Mouse (Mus musculus): ENCODE measurements around the gene Sele. TPM values are rescaled to one million over a fixed set of nuclear protein-coding genes. Genes with fewer than 3 reads are reported as not detected.
"Not testable (repeated sequence)": the region's sequence is repeated elsewhere in the genome, so short reads cannot be mapped to it uniquely, and the experiment has no call there.

The Sele gene
- not detected in 2 replicates for polyA plus RNA-seq (2012; ENCODE audit: insufficient read depth, insufficient read length, low replicate concordance, missing spikeins)

DNA sequence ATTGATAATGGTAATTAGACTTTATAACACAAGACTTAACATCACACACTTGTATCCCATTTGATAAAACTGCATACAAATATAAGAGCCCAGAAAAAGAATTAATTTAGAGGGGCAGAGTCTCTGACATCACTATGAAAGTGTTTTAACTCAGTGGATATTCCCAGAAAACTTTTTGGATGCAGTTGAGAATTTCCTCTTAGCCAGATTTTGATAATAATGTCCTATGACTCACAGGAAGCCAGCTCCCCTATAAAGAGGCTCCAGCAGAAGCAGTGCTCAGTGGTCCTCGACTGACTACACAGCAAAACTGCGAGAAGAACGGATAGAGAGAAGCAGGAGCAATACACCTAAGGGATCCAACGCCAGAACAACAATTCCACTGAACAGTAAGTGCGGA lies at the start of gene Sele:
Sele (plus strand) TSS at position 301 of the 400 bp plus-strand sequence.
- Histone ChIP-seq H3K27ac (ENCODE audit: insufficient read depth, low read depth, low read length) (no peak within 1 kb of the TSS), H3K4me1 (ENCODE audit: control insufficient read depth, insufficient read depth, low read length) (no peaks in the 10 kb centered on the region), H3K4me3 (ENCODE audit: insufficient read depth, low read depth, low read length) (no peak within 1 kb of the TSS)
- no peak for TF ChIP-seq POLR2A (IDR thresholded peaks at IDR 0.05; ENCODE audit: insufficient read depth, low read depth, low read length)
- no peak for TF ChIP-seq CTCF (IDR thresholded peaks at IDR 0.05; ENCODE audit: insufficient read depth, low read depth, low read length)
- WGBS: 79% methylated on average over 5 of the region's 5 CpGs

DNA sequence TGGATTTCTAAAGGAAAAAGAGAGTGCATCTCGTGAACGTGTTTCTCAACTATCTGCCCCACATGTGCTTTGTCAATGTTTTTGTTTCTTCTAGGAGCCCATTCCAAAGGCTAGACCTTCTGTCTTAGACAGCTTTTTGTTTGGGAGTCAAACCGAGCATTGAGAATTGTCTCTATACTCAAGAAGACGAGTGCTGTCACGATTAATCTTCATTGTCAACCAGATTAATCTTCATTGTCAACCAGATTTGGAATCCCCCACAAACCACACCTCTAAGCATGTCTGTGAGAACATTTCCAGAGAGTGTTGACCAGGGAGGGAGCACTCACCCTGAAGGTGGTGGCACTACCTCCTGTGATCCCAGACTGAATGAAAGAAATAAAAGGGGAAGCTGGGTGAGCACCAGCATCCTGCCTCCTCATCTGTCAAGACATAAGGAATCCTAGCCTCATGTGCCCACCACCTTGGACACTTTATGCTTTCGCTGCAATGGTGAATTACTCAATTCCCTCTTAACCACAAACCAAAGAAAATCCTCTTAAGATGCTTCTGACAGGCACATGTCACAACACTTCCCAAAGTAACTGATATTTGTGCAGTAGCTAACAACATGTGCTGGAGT lies 46.1 kb upstream of the Sele start:
- TF ChIP-seq CTCF (IDR thresholded peaks at IDR 0.05; ENCODE audit: insufficient read depth, low read depth, low read length): no peak
- no peak for TF ChIP-seq POLR2A (IDR thresholded peaks at IDR 0.05; ENCODE audit: insufficient read depth, low read depth, low read length)
- WGBS: 62% methylated on average over 6 of the region's 6 CpGs
- no peaks in the 10 kb centered on the region for H3K4me1 ChIP-seq (ENCODE audit: control insufficient read depth, insufficient read depth, low read length)
- H3K4me3 ChIP-seq (ENCODE audit: insufficient read depth, low read depth, low read length): no peak overlapping the region
- no peak overlapping the region for H3K27ac ChIP-seq (ENCODE audit: insufficient read depth, low read depth, low read length)

DNA sequence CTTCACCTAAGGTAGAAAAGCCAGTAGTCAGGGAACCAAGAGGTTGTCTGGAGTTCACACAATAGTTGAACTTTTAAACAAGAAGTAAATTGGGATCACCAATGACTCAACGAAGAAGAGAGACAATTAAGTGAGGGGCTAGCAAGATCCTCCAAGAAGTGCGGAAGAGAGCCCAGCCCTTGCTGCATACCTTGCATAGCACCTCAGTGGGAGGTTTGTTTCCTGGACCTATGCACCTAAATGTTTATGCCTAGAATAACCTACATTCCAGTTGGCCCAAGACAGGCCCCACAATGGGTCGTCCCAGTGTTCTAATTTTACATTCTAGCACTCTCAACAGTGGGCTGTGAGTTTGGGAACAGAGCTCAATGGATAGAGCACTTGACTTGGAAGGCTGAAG lies 43.7 kb upstream of the Sele start:
- H3K4me1 ChIP-seq (ENCODE audit: control insufficient read depth, insufficient read depth, low read length): no peaks in the 10 kb centered on the region
- no peak overlapping the region for H3K4me3 ChIP-seq (ENCODE audit: insufficient read depth, low read depth, low read length)
- H3K27ac ChIP-seq (ENCODE audit: insufficient read depth, low read depth, low read length): no peak overlapping the region
- 84% methylated on average over 3 of the region's 3 CpGs for WGBS
- TF ChIP-seq CTCF (IDR thresholded peaks at IDR 0.05; ENCODE audit: insufficient read depth, low read depth, low read length) (no peak), POLR2A (IDR thresholded peaks at IDR 0.05; ENCODE audit: insufficient read depth, low read depth, low read length) (no peak)

DNA sequence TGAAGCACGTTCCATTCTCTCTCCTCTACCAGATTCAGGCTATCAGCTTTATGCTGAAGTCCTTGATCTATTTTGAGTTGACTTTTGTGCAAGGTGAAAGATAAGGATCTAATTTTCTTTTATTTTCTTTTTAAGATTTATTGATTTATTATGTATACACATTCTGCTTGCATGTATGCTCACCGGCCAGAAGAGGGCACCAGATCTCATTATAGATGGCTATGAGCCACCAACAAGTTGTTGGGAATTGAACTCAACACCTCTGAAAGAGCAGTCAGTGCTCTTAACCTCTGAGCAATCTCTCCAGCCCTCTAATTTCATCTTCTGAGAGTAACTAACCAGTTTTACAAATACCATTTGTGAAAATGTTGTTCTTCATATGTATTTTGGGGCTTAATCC lies 38.8 kb upstream of the Sele start:
- Histone ChIP-seq H3K4me1 (ENCODE audit: control insufficient read depth, insufficient read depth, low read length) (no peaks in the 10 kb centered on the region), H3K27ac (ENCODE audit: insufficient read depth, low read depth, low read length) (no peak overlapping the region), H3K4me3 (ENCODE audit: insufficient read depth, low read depth, low read length) (no peak overlapping the region)
- TF ChIP-seq CTCF (IDR thresholded peaks at IDR 0.05; ENCODE audit: insufficient read depth, low read depth, low read length) (no peak), POLR2A (IDR thresholded peaks at IDR 0.05; ENCODE audit: insufficient read depth, low read depth, low read length) (no peak)
- 43% methylated on average over 2 of the region's 2 CpGs for WGBS

DNA sequence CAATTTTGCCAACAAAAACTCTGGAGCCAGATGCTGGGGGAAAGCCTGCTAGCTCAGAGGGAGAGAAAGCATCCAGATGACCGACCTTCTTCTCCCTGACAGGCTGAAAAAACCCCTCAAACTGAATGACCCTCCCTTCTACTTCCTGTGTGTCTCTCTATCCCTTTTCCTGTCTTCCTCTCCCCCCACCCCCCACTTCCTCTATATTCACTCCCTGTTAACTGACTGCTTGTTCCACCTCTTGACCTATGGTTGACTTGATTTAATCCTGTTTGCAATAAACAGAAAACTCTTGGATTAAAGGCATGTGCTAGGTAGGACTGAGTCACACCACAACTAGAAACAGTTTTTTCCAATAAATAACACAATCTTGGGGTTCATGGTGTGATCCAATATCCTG lies 33.4 kb upstream of the Sele start:
- Histone ChIP-seq H3K27ac (ENCODE audit: insufficient read depth, low read depth, low read length) (no peak overlapping the region), H3K4me1 (ENCODE audit: control insufficient read depth, insufficient read depth, low read length) (no peaks in the 10 kb centered on the region), H3K4me3 (ENCODE audit: insufficient read depth, low read depth, low read length) (no peak overlapping the region)
- WGBS: 79% methylated on average over 1 of the region's 1 CpGs
- TF ChIP-seq POLR2A (IDR thresholded peaks at IDR 0.05; ENCODE audit: insufficient read depth, low read depth, low read length) (no peak), CTCF (IDR thresholded peaks at IDR 0.05; ENCODE audit: insufficient read depth, low read depth, low read length) (no peak)

DNA sequence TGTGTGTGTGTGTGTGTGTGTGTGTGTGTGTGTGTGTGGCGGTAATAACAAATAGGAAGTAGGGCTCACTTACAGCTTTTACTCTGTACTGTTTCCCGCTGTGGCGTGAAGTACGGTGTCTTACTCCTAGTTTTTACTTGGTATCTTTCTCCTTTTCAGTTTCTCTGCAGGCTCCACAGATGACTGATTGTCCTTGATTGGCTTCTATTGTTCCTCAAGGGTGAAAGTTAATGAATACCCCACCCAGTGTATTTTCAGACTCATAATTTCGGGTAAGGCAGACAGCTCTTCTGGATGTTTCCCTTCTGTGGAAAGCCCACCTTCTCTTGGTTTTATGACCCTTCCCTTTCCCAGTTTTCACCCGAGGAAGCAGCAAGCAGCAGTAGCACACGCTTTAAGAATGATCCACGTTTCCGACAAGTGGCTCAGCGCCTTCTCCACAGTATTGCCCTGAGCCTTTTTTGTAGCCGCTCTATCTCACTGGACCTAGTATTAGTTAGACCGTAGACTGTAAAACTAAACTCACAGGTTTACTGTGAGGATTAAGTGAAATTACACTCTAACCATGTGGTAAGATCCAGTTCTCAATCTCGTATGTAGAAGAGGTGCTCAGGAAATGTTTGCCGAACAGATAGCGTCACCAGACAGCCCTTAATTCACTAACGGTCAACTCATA lies 29.7 kb upstream of the Sele start:
- WGBS: 87% methylated on average over 16 of the region's 16 CpGs
- H3K4me1 ChIP-seq (ENCODE audit: control insufficient read depth, insufficient read depth, low read length): no peaks in the 10 kb centered on the region
- TF ChIP-seq POLR2A (IDR thresholded peaks at IDR 0.05; ENCODE audit: insufficient read depth, low read depth, low read length) (no peak), CTCF (IDR thresholded peaks at IDR 0.05; ENCODE audit: insufficient read depth, low read depth, low read length) (no peak)
- H3K4me3 ChIP-seq (ENCODE audit: insufficient read depth, low read depth, low read length): no peak overlapping the region
- no peak overlapping the region for H3K27ac ChIP-seq (ENCODE audit: insufficient read depth, low read depth, low read length)

DNA sequence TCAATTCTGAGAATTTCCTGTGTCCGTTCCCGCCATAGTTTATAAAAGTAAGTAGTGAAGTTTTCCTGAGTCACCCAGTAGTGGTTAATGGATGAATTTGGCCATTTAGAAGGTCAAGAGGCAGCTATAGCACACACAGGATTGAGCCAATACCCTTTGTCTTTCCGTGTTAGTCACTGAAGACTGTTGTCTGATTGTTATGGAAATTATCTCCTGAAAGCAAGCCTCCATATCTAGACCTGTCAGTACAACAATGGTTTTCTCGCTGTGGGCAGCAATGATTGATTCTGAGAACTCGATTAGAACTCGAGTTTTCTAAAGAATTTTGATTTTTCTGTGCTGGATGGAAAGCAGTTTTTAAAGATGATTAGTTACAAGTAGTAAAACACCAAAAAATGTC lies 28.2 kb upstream of the Sele start:
- 50% methylated on average over 6 of the region's 6 CpGs for WGBS
- H3K27ac ChIP-seq (ENCODE audit: insufficient read depth, low read depth, low read length): no peak overlapping the region
- H3K4me1 ChIP-seq (ENCODE audit: control insufficient read depth, insufficient read depth, low read length): no peaks in the 10 kb centered on the region
- no peak overlapping the region for H3K4me3 ChIP-seq (ENCODE audit: insufficient read depth, low read depth, low read length)
- TF ChIP-seq CTCF (IDR thresholded peaks at IDR 0.05; ENCODE audit: insufficient read depth, low read depth, low read length) (no peak), POLR2A (IDR thresholded peaks at IDR 0.05; ENCODE audit: insufficient read depth, low read depth, low read length) (no peak)

DNA sequence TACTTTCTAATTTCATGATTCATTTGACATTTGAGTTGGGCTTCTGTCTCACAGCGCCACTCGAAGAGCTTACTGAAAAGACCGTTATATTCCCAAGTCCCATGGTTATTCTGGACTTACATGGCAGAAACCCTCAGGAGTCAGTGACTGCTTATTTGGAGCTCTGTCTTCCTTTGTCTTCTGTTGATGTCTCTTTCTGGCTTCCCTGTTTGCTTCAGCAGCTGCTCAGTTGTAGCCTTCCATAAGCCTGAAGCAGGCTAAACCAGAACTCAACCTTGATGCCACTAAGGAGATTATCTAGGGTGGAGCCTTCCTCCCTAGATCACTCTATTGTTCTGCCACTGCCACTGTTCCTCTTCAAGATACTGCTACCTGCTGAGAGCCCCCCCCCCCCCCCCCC lies 27.3 kb upstream of the Sele start:
- 84% methylated on average over 3 of the region's 3 CpGs for WGBS
- not testable (repeated sequence) for H3K27ac ChIP-seq (ENCODE audit: insufficient read depth, low read depth, low read length); H3K4me3 ChIP-seq (ENCODE audit: insufficient read depth, low read depth, low read length); H3K4me1 ChIP-seq (ENCODE audit: control insufficient read depth, insufficient read depth, low read length)

DNA sequence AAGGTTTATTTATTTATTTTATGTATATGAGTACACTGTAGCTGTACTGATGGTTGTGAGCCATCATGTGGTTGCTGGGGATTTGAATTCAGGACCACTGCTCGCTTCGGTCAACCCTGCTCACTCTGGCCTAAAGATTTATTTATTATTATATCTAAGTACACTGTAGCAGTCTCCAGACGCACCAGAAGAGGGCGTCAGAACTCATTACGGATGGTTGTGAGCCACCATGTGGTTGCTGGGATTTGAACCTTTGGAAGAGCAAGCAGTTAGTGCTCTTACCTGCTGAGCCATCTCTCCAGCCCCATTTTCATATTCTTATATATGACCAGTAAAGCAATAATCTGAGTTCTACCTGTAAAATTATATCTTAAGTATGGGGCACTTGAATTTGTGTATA lies 25.9 kb upstream of the Sele start:
- not testable (repeated sequence) for H3K27ac ChIP-seq (ENCODE audit: insufficient read depth, low read depth, low read length); H3K4me1 ChIP-seq (ENCODE audit: control insufficient read depth, insufficient read depth, low read length); H3K4me3 ChIP-seq (ENCODE audit: insufficient read depth, low read depth, low read length)
- 83% methylated on average over 5 of the region's 5 CpGs for WGBS

DNA sequence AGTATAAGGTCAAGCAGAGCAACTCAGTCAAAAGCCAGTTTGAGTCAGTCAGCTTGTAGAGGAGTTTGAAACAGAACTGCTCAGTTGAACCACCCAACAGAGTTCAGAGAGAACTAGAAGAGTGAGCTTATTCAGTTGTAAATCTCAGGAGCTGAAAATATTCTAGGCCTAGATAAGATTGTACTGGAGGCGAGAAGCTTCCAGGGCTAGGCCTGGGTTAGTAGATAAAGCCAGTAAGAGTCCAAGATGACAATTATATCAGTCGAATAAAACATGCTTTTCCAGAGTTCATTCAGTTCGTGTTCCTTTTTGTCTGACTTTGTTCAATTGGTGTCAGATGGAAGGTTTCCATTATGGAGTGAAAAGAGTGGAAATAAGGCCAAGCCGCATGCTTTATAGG lies 22.3 kb upstream of the Sele start:
- H3K4me1 ChIP-seq (ENCODE audit: control insufficient read depth, insufficient read depth, low read length): no peaks in the 10 kb centered on the region
- no peak overlapping the region for H3K27ac ChIP-seq (ENCODE audit: insufficient read depth, low read depth, low read length)
- WGBS: 83% methylated on average over 4 of the region's 4 CpGs
- TF ChIP-seq POLR2A (IDR thresholded peaks at IDR 0.05; ENCODE audit: insufficient read depth, low read depth, low read length) (no peak), CTCF (IDR thresholded peaks at IDR 0.05; ENCODE audit: insufficient read depth, low read depth, low read length) (no peak)
- no peak overlapping the region for H3K4me3 ChIP-seq (ENCODE audit: insufficient read depth, low read depth, low read length)
